Mouse (Mus musculus) hindbrain, embryonic 12.5 days (tissue): ENCODE results near the gene Maml3. TPM values are rescaled to one million over a fixed set of nuclear protein-coding genes. Genes with fewer than 3 reads are reported as not detected.

Experiments used
- ATAC-seq: fragments of 200-750 bp; cut with Nextera tagmentation; 2 replicates; pipeline ENCODE4 v1.8.0; 2017; ENCODE audit warnings: moderate TSS enrichment; ENCODE audit not compliant: low FRiP score
- H3K27ac ChIP-seq: fragments of 300-500 bp; sonication (generic); 2 replicates; pipeline ENCODE4 v1.5.1; 2016; ENCODE audit warnings: mild to moderate bottlenecking
- H3K27me3 ChIP-seq: fragments of 300-500 bp; sonication (generic); 2 replicates; pipeline ENCODE4 v1.6.1; 2016; ENCODE audit warnings: mild to moderate bottlenecking
- H3K36me3 ChIP-seq: fragments of 300-500 bp; sonication (generic); 2 replicates; pipeline ENCODE4 v1.6.1; 2016; ENCODE audit warnings: mild to moderate bottlenecking
- H3K4me1 ChIP-seq: fragments of 300-500 bp; sonication (generic); 2 replicates; pipeline ENCODE4 v1.6.1; 2016
- H3K4me2 ChIP-seq: fragments of 300-500 bp; sonication (generic); replicated peaks from 2 replicates; pipeline ENCODE4 v1.6.1; 2016; ENCODE audit warnings: mild to moderate bottlenecking
- H3K4me3 ChIP-seq: fragments of 300-500 bp; sonication (generic); 2 replicates; pipeline ENCODE4 v1.5.1; 2016; ENCODE audit warnings: mild to moderate bottlenecking
- H3K9ac ChIP-seq: fragments of 300-500 bp; sonication (generic); 2 replicates; pipeline ENCODE4 v1.6.1; 2016; ENCODE audit warnings: mild to moderate bottlenecking, moderate library complexity
- H3K9me3 ChIP-seq: fragments of 300-500 bp; sonication (generic); replicated peaks from 2 replicates; pipeline ENCODE4 v1.6.1; 2016; ENCODE audit warnings: mild to moderate bottlenecking
- WGBS: fragments of 180-500 bp; shearing (Covaris S2); methylation state at CpG from one replicate; pipeline ENCODE4 v1.1.7; 2016; 5-methylcytosine and 5-hydroxymethylcytosine counted together
- polyA plus RNA-seq: library from polyadenylated mRNA; unstranded; fragments of >200 nt; fragmentation: Nextera tagmentation; extraction: Ambion mirVana; gene quantifications from 2 replicates; pipeline ENCODE4 v1.2.1, GENCODE M21; 2016

The Maml3 gene
- polyA plus RNA-seq, 1 experiment from 2014 or later, result 8.3 TPM

DNA sequence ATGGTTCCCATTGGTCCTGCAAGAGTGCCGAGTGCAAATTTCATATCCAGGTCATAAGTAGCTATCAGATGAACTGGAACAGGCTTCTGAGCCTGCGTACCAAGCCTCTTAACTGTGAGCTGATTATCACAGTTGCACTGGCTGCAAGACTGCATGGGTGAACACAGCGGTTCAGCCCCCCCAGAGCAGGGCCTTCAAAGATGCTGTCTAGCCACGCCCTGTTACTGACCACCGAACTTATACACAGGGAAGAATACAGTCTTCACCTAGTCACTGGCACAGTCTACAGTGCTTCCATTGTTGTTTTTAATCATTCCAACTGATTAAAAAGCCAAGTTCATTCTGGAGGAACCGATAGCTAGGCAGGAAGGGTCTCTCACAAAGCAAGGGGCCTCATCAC, 287.5 kb downstream of the Maml3 start:
- WGBS, result 65% methylated on average over 6 of the region's 6 CpGs
- no peak for ATAC-seq
- Histone ChIP-seq H3K27ac (peak overlapping the region; percentile 14), H3K4me1 (peaks cover 25% of the 10 kb centered on the region), H3K9me3 (no peaks in the 10 kb centered on the region), H3K27me3 (no peaks in the 10 kb centered on the region), H3K36me3 (no peaks in the 10 kb centered on the region), H3K9ac (no peak overlapping the region), H3K4me3 (no peak overlapping the region), H3K4me2 (no peak overlapping the region)

DNA sequence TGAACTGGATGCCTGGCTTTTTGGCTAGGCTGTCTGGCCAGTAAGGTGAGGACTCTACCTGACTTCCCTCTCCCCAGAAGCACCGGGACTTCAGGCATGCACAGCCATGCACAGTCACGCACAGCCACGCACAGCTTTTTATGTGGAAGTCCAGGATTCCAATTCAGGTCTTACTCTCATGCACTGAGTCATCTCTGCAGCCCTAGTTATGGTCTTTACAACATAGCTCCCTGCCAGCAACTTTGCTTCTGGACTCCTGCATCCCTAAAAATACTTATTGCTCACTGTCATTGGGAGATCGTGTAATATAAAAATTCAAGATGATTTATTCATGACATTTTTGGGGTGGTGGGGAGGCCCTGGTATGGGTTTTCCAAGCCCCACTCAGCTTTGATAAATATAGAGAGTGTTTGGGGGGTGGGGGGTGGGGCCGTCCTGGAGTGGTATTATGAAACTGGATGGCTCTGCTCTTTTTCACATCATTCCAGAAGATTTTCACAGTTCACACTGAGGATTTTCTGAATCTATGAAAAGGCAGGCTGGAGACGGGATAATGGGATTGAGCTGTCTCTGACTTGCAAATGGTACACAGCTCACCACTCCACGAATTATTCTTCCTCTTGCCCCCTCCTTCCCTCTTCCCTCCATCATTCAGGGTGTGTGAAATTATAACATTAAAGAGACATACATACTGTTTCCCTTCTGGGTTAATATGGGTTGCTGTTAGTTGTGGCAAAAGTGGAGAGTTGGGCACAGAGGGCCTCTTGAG, 288.2 kb downstream of the Maml3 start:
- Histone ChIP-seq H3K4me2 (no peak overlapping the region), H3K4me1 (peaks cover 25% of the 10 kb centered on the region), H3K27me3 (no peaks in the 10 kb centered on the region), H3K36me3 (no peaks in the 10 kb centered on the region), H3K27ac (0 out of 2 replicates have a peak overlapping the region, but pooled peaks have one; percentile 14), H3K4me3 (no peak overlapping the region), H3K9me3 (no peaks in the 10 kb centered on the region), H3K9ac (no peak overlapping the region)
- ATAC-seq, result no peak
- 77% methylated on average over 7 of the region's 7 CpGs for WGBS

DNA sequence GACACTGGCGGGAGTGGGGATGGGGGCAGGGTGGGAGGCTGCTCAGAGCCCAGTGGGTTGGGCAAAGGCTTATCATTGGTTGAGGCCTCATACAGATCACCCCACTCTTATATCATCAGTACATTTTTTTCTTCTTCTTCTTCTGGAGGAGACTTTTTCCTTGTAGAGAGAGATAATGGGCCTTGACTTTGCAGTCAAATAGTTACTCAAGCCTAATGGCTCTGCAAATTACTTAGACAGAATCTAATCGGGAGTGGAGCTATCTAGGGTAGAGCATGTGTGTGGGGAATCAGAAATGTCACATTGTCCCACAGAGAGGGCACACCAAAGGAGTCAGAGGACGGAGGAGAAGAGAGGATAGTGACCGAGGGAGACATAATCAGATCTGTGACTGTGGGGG, 290.8 kb downstream of the Maml3 start:
- H3K36me3 ChIP-seq, result no peaks in the 10 kb centered on the region
- 0 out of 2 replicates have a peak, but pooled peaks cover under 1% of the 10 kb centered on the region for H3K27me3 ChIP-seq
- no peaks in the 10 kb centered on the region for H3K9me3 ChIP-seq
- H3K4me3 ChIP-seq, result no peak overlapping the region
- no peak overlapping the region for H3K4me2 ChIP-seq
- WGBS, result 84% methylated on average over 4 of the region's 4 CpGs
- H3K9ac ChIP-seq, result no peak overlapping the region
- ATAC-seq, result no peak
- H3K4me1 ChIP-seq, result peaks cover 39% of the 10 kb centered on the region
- no peak overlapping the region for H3K27ac ChIP-seq

- no peak for ATAC-seq
- H3K9me3 ChIP-seq, result no peaks in the 10 kb centered on the region
- H3K4me2 ChIP-seq, result no peak overlapping the region
- peaks cover 5% of the 10 kb centered on the region; the same call in 1 of the 2 replicates for H3K27me3 ChIP-seq
- peaks cover 38% of the 10 kb centered on the region for H3K4me1 ChIP-seq
- no peak overlapping the region for H3K4me3 ChIP-seq
- peak overlapping the region; percentile 35; the same call in 1 of the 2 replicates for H3K27ac ChIP-seq
- H3K9ac ChIP-seq, result no peak overlapping the region
- 95% methylated on average over 5 of the region's 5 CpGs for WGBS
- no peaks in the 10 kb centered on the region for H3K36me3 ChIP-seq
Measured at GRCm38 (mm10) chr3:51813186-51813585, 291.7 kb downstream of the Maml3 start.

DNA sequence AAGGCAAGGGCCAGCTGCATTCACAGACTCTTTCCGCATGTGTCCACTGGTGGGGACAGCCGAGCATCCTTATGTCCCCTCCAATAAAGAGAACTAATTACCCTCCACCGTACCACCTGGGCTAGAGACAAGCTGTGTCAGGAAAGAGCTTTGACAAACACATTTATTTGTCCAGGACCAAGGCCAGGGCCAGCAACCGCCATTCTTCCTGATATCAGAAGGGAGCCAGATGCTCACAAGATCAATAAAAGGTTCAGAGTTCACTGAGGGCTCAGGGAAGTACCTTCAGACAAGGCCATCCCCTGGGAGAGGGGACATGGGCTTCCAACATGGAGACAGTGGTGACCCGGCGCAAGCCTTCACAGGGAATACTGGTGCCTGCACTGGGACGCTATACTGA, 294.1 kb downstream of the Maml3 start:
- peaks cover 40% of the 10 kb centered on the region for H3K4me1 ChIP-seq
- H3K4me3 ChIP-seq, result no peak overlapping the region
- H3K36me3 ChIP-seq, result no peaks in the 10 kb centered on the region
- no peak overlapping the region for H3K9ac ChIP-seq
- H3K27me3 ChIP-seq, result peaks cover 5% of the 10 kb centered on the region; the same call in 1 of the 2 replicates
- WGBS, result 59% methylated on average over 7 of the region's 7 CpGs
- H3K4me2 ChIP-seq, result no peak overlapping the region
- no peak for ATAC-seq
- H3K27ac ChIP-seq, result no peak overlapping the region
- H3K9me3 ChIP-seq, result no peaks in the 10 kb centered on the region

- Histone ChIP-seq H3K4me3 (no peak overlapping the region), H3K27me3 (peaks cover 5% of the 10 kb centered on the region; the same call in 1 of the 2 replicates), H3K27ac (peak overlapping the region; percentile 53), H3K9me3 (no peaks in the 10 kb centered on the region), H3K4me2 (no peak overlapping the region), H3K4me1 (peaks cover 49% of the 10 kb centered on the region), H3K9ac (no peak overlapping the region), H3K36me3 (no peaks in the 10 kb centered on the region)
- 46% methylated on average over 7 of the region's 7 CpGs for whole genome bisulfite sequencing
- ATAC-seq, result no peak
Measured at GRCm38 (mm10) chr3:51809822-51810221, 295.1 kb downstream of the Maml3 start.

DNA sequence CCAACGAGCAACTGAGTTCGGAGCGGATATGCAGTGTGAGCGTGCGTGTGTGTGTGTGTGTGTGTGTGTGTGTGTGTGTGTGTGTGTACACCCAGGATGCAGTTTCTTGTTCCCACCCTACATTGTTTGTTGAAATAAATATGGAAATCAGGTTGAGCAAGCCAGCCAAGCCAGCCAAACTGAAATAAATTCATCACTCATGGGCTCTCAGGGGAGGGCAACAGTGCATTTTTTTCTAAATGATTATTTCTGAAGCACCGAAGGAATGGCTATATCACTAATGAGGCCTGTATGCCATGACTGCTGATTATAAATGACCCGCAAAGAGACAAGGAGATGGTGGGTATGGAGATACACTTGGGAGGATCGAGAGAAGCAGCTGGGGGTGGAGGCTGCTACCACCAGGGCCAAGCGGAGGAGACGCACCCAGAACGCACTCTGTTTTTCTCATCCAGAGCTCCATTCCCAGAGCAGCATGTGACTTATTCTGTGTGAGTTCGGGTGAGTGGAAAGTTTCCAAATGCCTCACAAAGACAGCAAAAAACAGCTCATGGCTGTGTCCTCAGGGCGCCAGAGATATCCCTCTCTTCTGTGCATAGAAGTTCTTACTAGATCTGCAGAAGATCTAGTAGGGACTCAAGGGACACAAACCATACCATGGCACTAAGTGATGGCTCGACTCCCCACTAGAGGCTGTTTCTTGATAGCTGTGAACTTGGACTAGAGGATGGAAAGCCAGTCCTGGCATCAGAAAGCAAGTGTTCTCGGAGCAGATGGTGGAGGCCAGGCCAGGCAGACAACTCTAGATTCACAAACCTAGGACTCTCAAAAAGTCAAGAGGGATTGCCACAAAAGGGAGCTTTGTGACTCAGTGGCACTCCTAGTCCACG, 296.6 kb downstream of the Maml3 start:
- Histone ChIP-seq H3K4me2 (no peak overlapping the region), H3K9me3 (no peaks in the 10 kb centered on the region), H3K27ac (peak overlapping the region; percentile 65), H3K9ac (no peak overlapping the region), H3K27me3 (peaks cover 8% of the 10 kb centered on the region), H3K4me3 (no peak overlapping the region), H3K36me3 (no peaks in the 10 kb centered on the region), H3K4me1 (peaks cover 64% of the 10 kb centered on the region)
- WGBS, result 66% methylated on average over 16 of the region's 16 CpGs
- peak; percentile 59 for ATAC-seq

DNA sequence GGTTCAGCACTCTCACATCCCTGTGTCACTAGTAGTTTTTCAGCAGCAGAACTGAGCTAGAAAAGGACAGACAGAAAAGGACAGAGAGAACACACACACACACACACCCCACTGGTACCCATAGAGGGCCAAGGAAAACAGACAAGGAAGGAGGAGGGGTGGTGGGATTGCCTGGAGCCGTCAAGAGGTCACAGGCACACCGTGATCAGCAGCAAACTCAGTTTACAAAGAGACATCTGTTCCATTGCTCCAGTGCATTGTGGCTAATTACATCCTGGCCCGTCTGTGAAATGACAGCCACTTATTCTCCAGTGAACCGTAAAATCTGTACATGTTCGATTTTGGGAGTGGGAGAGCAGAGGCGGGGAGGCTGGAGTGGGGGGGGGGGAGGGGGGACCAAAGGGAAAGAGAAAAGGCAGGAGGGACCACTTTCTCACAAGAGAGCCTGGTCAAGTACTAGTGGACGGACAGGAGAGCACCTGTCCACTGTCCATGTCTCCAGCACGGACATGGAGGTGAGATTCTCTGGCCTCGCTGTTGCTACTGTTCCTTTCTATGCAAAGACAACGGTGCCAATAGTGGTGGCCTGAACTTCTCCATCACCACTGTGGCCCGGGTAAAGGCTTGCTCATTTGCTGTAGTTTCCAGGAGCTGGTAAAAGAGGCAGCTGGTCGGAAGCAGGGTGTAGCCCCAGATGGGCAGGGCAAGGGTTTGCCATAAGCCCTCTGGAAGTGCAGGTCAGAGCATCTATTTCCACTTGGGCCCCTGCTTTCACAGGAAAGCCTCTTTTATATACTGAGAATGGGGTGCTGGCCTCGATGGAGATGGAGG, 299.2 kb downstream of the Maml3 start:
- ATAC-seq, result peak; percentile 85

DNA sequence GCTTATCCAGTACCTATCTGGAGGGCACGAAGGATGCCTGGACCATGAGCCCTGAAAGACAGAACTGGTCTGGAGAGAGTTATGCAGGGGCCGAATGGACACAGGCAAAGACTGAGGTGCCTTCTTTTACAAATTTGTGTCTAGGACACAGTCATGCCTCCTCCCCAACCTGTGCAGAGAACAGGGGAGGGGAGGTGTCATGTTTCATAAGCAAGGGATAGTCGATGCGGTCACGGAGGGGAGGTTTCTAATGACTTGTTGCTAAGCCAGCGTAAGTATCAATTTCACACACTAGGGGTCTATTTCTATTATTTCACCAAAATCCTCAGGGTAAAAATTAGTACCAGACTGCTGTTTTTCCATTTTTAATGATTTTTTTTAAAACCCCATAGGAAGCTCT, 301.0 kb downstream of the Maml3 start:
- no peaks in the 10 kb centered on the region for H3K36me3 ChIP-seq
- peaks cover 8% of the 10 kb centered on the region for H3K27me3 ChIP-seq
- H3K9me3 ChIP-seq, result no peaks in the 10 kb centered on the region
- no peak overlapping the region for H3K4me2 ChIP-seq
- WGBS, result 62% methylated on average over 6 of the region's 6 CpGs
- no peak overlapping the region for H3K9ac ChIP-seq
- no peak overlapping the region for H3K27ac ChIP-seq
- H3K4me1 ChIP-seq, result peaks cover 59% of the 10 kb centered on the region
- H3K4me3 ChIP-seq, result no peak overlapping the region
- no peak for ATAC-seq

More for the DNA sequence above, 299.2 kb downstream of the Maml3 start:
- no peak overlapping the region for H3K4me2 ChIP-seq
- H3K27ac ChIP-seq, result peak overlapping the region; percentile 79
- 16% methylated on average over 13 of the region's 13 CpGs for WGBS
- no peak overlapping the region for H3K4me3 ChIP-seq
- H3K4me1 ChIP-seq, result peaks cover 72% of the 10 kb centered on the region
- H3K9ac ChIP-seq, result no peak overlapping the region
- H3K9me3 ChIP-seq, result no peaks in the 10 kb centered on the region
- no peaks in the 10 kb centered on the region for H3K36me3 ChIP-seq
- H3K27me3 ChIP-seq, result peaks cover 8% of the 10 kb centered on the region

GRCm38 (mm10) chr3:51799650-51800049, 305.2 kb downstream of the Maml3 start:
- peaks cover 6% of the 10 kb centered on the region; the same call in 1 of the 2 replicates for H3K27me3 ChIP-seq
- H3K4me1 ChIP-seq, result peaks cover 68% of the 10 kb centered on the region
- no peak overlapping the region for H3K4me3 ChIP-seq
- no peak overlapping the region for H3K9ac ChIP-seq
- no peaks in the 10 kb centered on the region for H3K9me3 ChIP-seq
- H3K27ac ChIP-seq, result no peak overlapping the region
- 90% methylated on average over 9 of the region's 9 CpGs for WGBS
- ATAC-seq, result no peak
- no peaks in the 10 kb centered on the region for H3K36me3 ChIP-seq
- H3K4me2 ChIP-seq, result no peak overlapping the region

- no peaks in the 10 kb centered on the region for H3K9me3 ChIP-seq
- H3K27ac ChIP-seq, result peak overlapping the region; percentile 73
- peak overlapping the region; percentile 23; the same call in 1 of the 2 replicates for H3K4me2 ChIP-seq
- no peaks in the 10 kb centered on the region for H3K36me3 ChIP-seq
- no peak overlapping the region for H3K9ac ChIP-seq
- no peak overlapping the region for H3K4me3 ChIP-seq
- H3K27me3 ChIP-seq, result peaks cover 3% of the 10 kb centered on the region; the same call in 1 of the 2 replicates
- ATAC-seq, result peak; percentile 26
- WGBS, result 34% methylated on average over 6 of the region's 6 CpGs
- peaks cover 48% of the 10 kb centered on the region for H3K4me1 ChIP-seq
Measured at GRCm38 (mm10) chr3:51796838-51797237, 308.0 kb downstream of the Maml3 start.
